Mouse (Mus musculus) kidney, embryonic 14.5 days (tissue): ENCODE results near the gene Rabl6. TPM values are rescaled to one million over a fixed set of nuclear protein-coding genes. Genes with fewer than 3 reads are reported as not detected.
"Not testable (repeated sequence)": the region's sequence is repeated elsewhere in the genome, so short reads cannot be mapped to it uniquely, and the experiment has no call there.

Experiments
- ATAC-seq: fragments of 200-750 bp; cut with Nextera tagmentation; 2 replicates; pipeline ENCODE4 v1.8.0; 2017; ENCODE audit warnings: moderate number of reproducible peaks, mild to moderate bottlenecking, moderate TSS enrichment, moderate library complexity; ENCODE audit not compliant: low FRiP score, low TSS enrichment
- H3K27ac ChIP-seq: fragments of 300-500 bp; sonication (generic); 2 replicates; pipeline ENCODE4 v1.5.1; 2014; ENCODE audit warnings: low read depth, mild to moderate bottlenecking, low read length, moderate library complexity, mixed read lengths
- H3K27me3 ChIP-seq: fragments of 300-500 bp; sonication (generic); 2 replicates; pipeline ENCODE4 v1.6.1; 2014; ENCODE audit warnings: mild to moderate bottlenecking, low read length; ENCODE audit not compliant: control insufficient read depth, insufficient read depth
- H3K36me3 ChIP-seq: fragments of 300-500 bp; sonication (generic); 2 replicates; pipeline ENCODE4 v1.6.1; 2014; ENCODE audit warnings: low read length, mixed read lengths; ENCODE audit not compliant: control insufficient read depth, insufficient read depth
- H3K4me1 ChIP-seq: fragments of 300-500 bp; sonication (generic); 2 replicates; pipeline ENCODE4 v1.6.1; 2014; ENCODE audit warnings: low read length, mixed read lengths; ENCODE audit not compliant: control insufficient read depth, insufficient read depth
- H3K4me2 ChIP-seq: fragments of 300-500 bp; sonication (generic); replicated peaks from 2 replicates; pipeline ENCODE4 v1.6.1; 2014; ENCODE audit warnings: low read depth, mild to moderate bottlenecking, low read length
- H3K4me3 ChIP-seq: fragments of 300-500 bp; sonication (generic); 2 replicates; pipeline ENCODE4 v1.5.1; 2014; ENCODE audit warnings: mild to moderate bottlenecking, low read length
- H3K9ac ChIP-seq: fragments of 300-500 bp; sonication (generic); 2 replicates; pipeline ENCODE4 v1.6.1; 2014; ENCODE audit warnings: low read depth, mild to moderate bottlenecking, low read length, moderate library complexity
- H3K9me3 ChIP-seq: fragments of 300-500 bp; sonication (generic); 2 replicates; pipeline ENCODE4 v1.6.1; 2016; ENCODE audit warnings: low read length; ENCODE audit not compliant: control insufficient read depth
- WGBS: fragments of 180-500 bp; shearing (Covaris S2); extraction: QIAGEN DNeasy Blood & Tissue Kit; methylation state at CpG from one replicate; pipeline ENCODE4 v1.1.7; 2014; 5-methylcytosine and 5-hydroxymethylcytosine counted together
- polyA plus RNA-seq: library from polyadenylated mRNA; unstranded; fragments of >200 nt; fragmentation: Nextera tagmentation; extraction: Ambion mirVana; gene quantifications from 2 replicates; pipeline ENCODE4 v1.2.1, GENCODE M21; 2014

The Rabl6 gene
- polyA plus RNA-seq, 1 experiment from 2014 or later = 81.1 TPM

GRCm38 (mm10) chr2:25558774-25559173 is 49.5 kb downstream of the Rabl6 start:
- H3K36me3 ChIP-seq = peaks cover 37% of the 10 kb centered on the region
- peak overlapping the region; percentile 68 for H3K4me2 ChIP-seq
- peak overlapping the region; percentile 88 for H3K9ac ChIP-seq
- H3K4me3 ChIP-seq = peak overlapping the region; percentile 94
- H3K4me1 ChIP-seq = peaks cover 11% of the 10 kb centered on the region
- no peak overlapping the region for H3K27ac ChIP-seq
- no peaks in the 10 kb centered on the region for H3K9me3 ChIP-seq
- no peak for ATAC-seq
- 73% methylated on average over 6 of the region's 6 CpGs for WGBS
- no peaks in the 10 kb centered on the region for H3K27me3 ChIP-seq

- 0% methylated on average over 24 of the region's 24 CpGs for WGBS
- peaks cover 30% of the 10 kb centered on the region for H3K36me3 ChIP-seq
- H3K4me2 ChIP-seq = peak overlapping the region; percentile 68
- ATAC-seq = peak; percentile 47
- peak overlapping the region; percentile 94 for H3K4me3 ChIP-seq
- no peaks in the 10 kb centered on the region for H3K9me3 ChIP-seq
- no peaks in the 10 kb centered on the region for H3K27me3 ChIP-seq
- H3K9ac ChIP-seq = peak overlapping the region; percentile 88
- H3K27ac ChIP-seq = peak overlapping the region; percentile 60; the same call in 1 of the 2 replicates
- H3K4me1 ChIP-seq = peaks cover 11% of the 10 kb centered on the region
Measured at GRCm38 (mm10) chr2:25557964-25558360, 50.4 kb downstream of the Rabl6 start.

GRCm38 (mm10) chr2:25557221-25557963 is 50.9 kb downstream of the Rabl6 start, which contains the start of gene Edf1:
Gene Edf1, plus strand, starts transcription at chr2:25557847.
- peak within 1 kb of the TSS; percentile 94 for H3K4me3 ChIP-seq
- peak; percentile 97 for ATAC-seq
- peak within 1 kb of the TSS; percentile 60 for H3K27ac ChIP-seq

GRCm38 (mm10) chr2:25556296-25556695 is 52.0 kb downstream of the Rabl6 start:
- 46% methylated on average over 1 of the region's 1 CpGs for WGBS
- Histone ChIP-seq H3K4me2 (no peak overlapping the region), H3K9ac (no peak overlapping the region), H3K27me3 (no peaks in the 10 kb centered on the region), H3K4me3 (no peak overlapping the region), H3K4me1 (peaks cover 11% of the 10 kb centered on the region), H3K27ac (no peak overlapping the region), H3K36me3 (peaks cover 13% of the 10 kb centered on the region), H3K9me3 (no peaks in the 10 kb centered on the region)
- ATAC-seq = no peak

More at GRCm38 (mm10) chr2:25557221-25557963, 50.9 kb downstream of the Rabl6 start, which contains the start of gene Edf1:
- Histone ChIP-seq H3K9ac (peak within 1 kb of the TSS; percentile 88), H3K4me1 (peaks cover 11% of the 10 kb centered on the region), H3K9me3 (no peaks in the 10 kb centered on the region), H3K27me3 (no peaks in the 10 kb centered on the region), H3K4me2 (peak within 1 kb of the TSS; percentile 68), H3K36me3 (peaks cover 24% of the 10 kb centered on the region)
- WGBS = under 1% methylated on average over 61 of the region's 61 CpGs

GRCm38 (mm10) chr2:25555479-25555878 is 52.8 kb downstream of the Rabl6 start:
- H3K9me3 ChIP-seq, H3K9ac ChIP-seq, H3K27ac ChIP-seq, ATAC-seq, H3K27me3 ChIP-seq, H3K36me3 ChIP-seq, H3K4me3 ChIP-seq, H3K4me2 ChIP-seq: not testable (repeated sequence)
- peaks cover 11% of the 10 kb centered on the region for H3K4me1 ChIP-seq
- WGBS = 54% methylated on average over 2 of the region's 2 CpGs

- not testable (repeated sequence) for H3K9ac ChIP-seq, ATAC-seq, H3K4me3 ChIP-seq
Measured at GRCm38 (mm10) chr2:25553171-25553786, 55.0 kb downstream of the Rabl6 start.

GRCm38 (mm10) chr2:25551186-25551585 is 57.1 kb downstream of the Rabl6 start:
- H3K4me2 ChIP-seq = no peak overlapping the region
- H3K4me3 ChIP-seq = no peak overlapping the region
- no peaks in the 10 kb centered on the region for H3K27me3 ChIP-seq
- H3K36me3 ChIP-seq = no peaks in the 10 kb centered on the region
- no peaks in the 10 kb centered on the region for H3K9me3 ChIP-seq
- H3K4me1 ChIP-seq = no peaks in the 10 kb centered on the region
- H3K9ac ChIP-seq = no peak overlapping the region
- ATAC-seq = no peak
- H3K27ac ChIP-seq = no peak overlapping the region
- WGBS = 35% methylated on average over 5 of the region's 5 CpGs

More at GRCm38 (mm10) chr2:25553171-25553786, 55.0 kb downstream of the Rabl6 start:
- H3K27ac ChIP-seq, H3K27me3 ChIP-seq, H3K36me3 ChIP-seq, H3K4me2 ChIP-seq, H3K4me1 ChIP-seq, H3K9me3 ChIP-seq: not testable (repeated sequence)
- 89% methylated on average over 4 of the region's 4 CpGs for WGBS

GRCm38 (mm10) chr2:25549021-25549991 is 59.0 kb downstream of the Rabl6 start:
- Histone ChIP-seq H3K4me2 (no peak overlapping the region), H3K4me3 (no peak overlapping the region), H3K9ac (no peak overlapping the region), H3K36me3 (no peaks in the 10 kb centered on the region), H3K9me3 (no peaks in the 10 kb centered on the region), H3K27ac (no peak overlapping the region), H3K27me3 (no peaks in the 10 kb centered on the region), H3K4me1 (peaks cover 7% of the 10 kb centered on the region; the same call in 1 of the 2 replicates)
- no peak for ATAC-seq
- 69% methylated on average over 9 of the region's 9 CpGs for WGBS
